Mouse (Mus musculus): ENCODE data around the gene Ctnnal1. TPM values are rescaled to one million over a fixed set of nuclear protein-coding genes. Genes with fewer than 3 reads are reported as not detected.

Gene Ctnnal1
- total and polyA plus RNA-seq, 3 experiments, result 3.7 to 16.6 (median 6.2) TPM

GRCm38 (mm10) chr4:56867761-56868160 lies 2.8 kb upstream of the Ctnnal1 start:
- Histone ChIP-seq H3K9me3 (replicated peaks) (no peaks in the 10 kb centered on the region), H3K27me3 (ENCODE audit: insufficient read depth, low read length) (no peaks in the 10 kb centered on the region), H3K36me3 (replicated peaks) (peaks cover 31% of the 10 kb centered on the region), H3K4me3 (ENCODE audit: low read depth, low read length) (no peak overlapping the region), H3K4me1 (ENCODE audit: insufficient read depth, low read depth, low read length) (peaks cover 25% of the 10 kb centered on the region)
- ATAC-seq (ENCODE audit: extremely low read depth, insufficient number of reproducible peaks, low FRiP score, poor library complexity, severe bottlenecking), result no peak
- DNase-seq (ENCODE audit: low spot score), result no peak
- TF ChIP-seq TAL1 (conservative IDR thresholded peaks at IDR 0.05; ENCODE audit: low read depth, low read length), result no peak
- no peak for TF ChIP-seq POLR2AphosphoS5 (IDR thresholded peaks at IDR 0.05; ENCODE audit: insufficient replicate concordance, low read depth, low read length)
- TF ChIP-seq GATA1 (IDR thresholded peaks at IDR 0.05; ENCODE audit: borderline replicate concordance, low read length), result no peak
- TF ChIP-seq CTCF (IDR thresholded peaks at IDR 0.05; ENCODE audit: low read depth, low read length), result no peak
- no peak for TF ChIP-seq GATA2 (IDR thresholded peaks at IDR 0.05; ENCODE audit: borderline replicate concordance, low read depth, low read length)

- peaks cover 34% of the 10 kb centered on the region for H3K4me1 ChIP-seq (ENCODE audit: insufficient read depth, low read depth, low read length)
- H3K4me3 ChIP-seq (ENCODE audit: low read depth, low read length), result no peak overlapping the region
- DNase-seq (ENCODE audit: low spot score), result no peak
- TF ChIP-seq GATA1 (IDR thresholded peaks at IDR 0.05; ENCODE audit: borderline replicate concordance, low read length) (no peak), CTCF (IDR thresholded peaks at IDR 0.05; ENCODE audit: low read depth, low read length) (no peak), GATA2 (IDR thresholded peaks at IDR 0.05; ENCODE audit: borderline replicate concordance, low read depth, low read length) (no peak), TAL1 (conservative IDR thresholded peaks at IDR 0.05; ENCODE audit: low read depth, low read length) (no peak), POLR2AphosphoS5 (IDR thresholded peaks at IDR 0.05; ENCODE audit: insufficient replicate concordance, low read depth, low read length) (no peak)
- ATAC-seq (ENCODE audit: extremely low read depth, insufficient number of reproducible peaks, low FRiP score, poor library complexity, severe bottlenecking), result no peak
- H3K36me3 ChIP-seq (replicated peaks), result peaks cover 23% of the 10 kb centered on the region
- no peaks in the 10 kb centered on the region for H3K9me3 ChIP-seq (replicated peaks)
- H3K27me3 ChIP-seq (ENCODE audit: insufficient read depth, low read length), result no peaks in the 10 kb centered on the region
Measured at GRCm38 (mm10) chr4:56865971-56866370, 983 bp upstream of the Ctnnal1 start.

- DNase-seq (ENCODE audit: low spot score) (peak; percentile 16), ATAC-seq (ENCODE audit: extremely low read depth, insufficient number of reproducible peaks, low FRiP score, poor library complexity, severe bottlenecking) (no peak)
- peaks cover 20% of the 10 kb centered on the region for H3K36me3 ChIP-seq (replicated peaks)
- H3K9me3 ChIP-seq (replicated peaks), result no peaks in the 10 kb centered on the region
- H3K4me3 ChIP-seq (ENCODE audit: low read depth, low read length), result peak overlapping the region; percentile 78
- no peaks in the 10 kb centered on the region for H3K27me3 ChIP-seq (ENCODE audit: insufficient read depth, low read length)
- peaks cover 38% of the 10 kb centered on the region for H3K4me1 ChIP-seq (ENCODE audit: insufficient read depth, low read depth, low read length)
- TF ChIP-seq GATA2 (IDR thresholded peaks at IDR 0.05; ENCODE audit: borderline replicate concordance, low read depth, low read length), result no peak
- TF ChIP-seq GATA1 (IDR thresholded peaks at IDR 0.05; ENCODE audit: borderline replicate concordance, low read length), result no peak
- no peak for TF ChIP-seq POLR2AphosphoS5 (IDR thresholded peaks at IDR 0.05; ENCODE audit: insufficient replicate concordance, low read depth, low read length)
- TF ChIP-seq CTCF (IDR thresholded peaks at IDR 0.05; ENCODE audit: low read depth, low read length), result no peak
- TF ChIP-seq TAL1 (conservative IDR thresholded peaks at IDR 0.05; ENCODE audit: low read depth, low read length), result no peak
Measured at GRCm38 (mm10) chr4:56864417-56865001, 479 bp downstream of the Ctnnal1 start.

- peaks cover 17% of the 10 kb centered on the region for H3K36me3 ChIP-seq (replicated peaks)
- ATAC-seq (ENCODE audit: extremely low read depth, insufficient number of reproducible peaks, low FRiP score, poor library complexity, severe bottlenecking), result no peak
- H3K4me1 ChIP-seq (ENCODE audit: insufficient read depth, low read depth, low read length), result peaks cover 38% of the 10 kb centered on the region
- H3K4me3 ChIP-seq (ENCODE audit: low read depth, low read length), result peak overlapping the region; percentile 78
- DNase-seq (ENCODE audit: low spot score), result no peak
- TF ChIP-seq GATA1 (IDR thresholded peaks at IDR 0.05; ENCODE audit: borderline replicate concordance, low read length), result no peak
- TF ChIP-seq POLR2AphosphoS5 (IDR thresholded peaks at IDR 0.05; ENCODE audit: insufficient replicate concordance, low read depth, low read length), result no peak
- TF ChIP-seq TAL1 (conservative IDR thresholded peaks at IDR 0.05; ENCODE audit: low read depth, low read length), result no peak
- no peak for TF ChIP-seq CTCF (IDR thresholded peaks at IDR 0.05; ENCODE audit: low read depth, low read length)
- TF ChIP-seq GATA2 (IDR thresholded peaks at IDR 0.05; ENCODE audit: borderline replicate concordance, low read depth, low read length), result no peak
- no peaks in the 10 kb centered on the region for H3K9me3 ChIP-seq (replicated peaks)
- H3K27me3 ChIP-seq (ENCODE audit: insufficient read depth, low read length), result no peaks in the 10 kb centered on the region
Measured at GRCm38 (mm10) chr4:56864016-56864415, 972 bp downstream of the Ctnnal1 start.

GRCm38 (mm10) chr4:56861551-56861950 lies 3.4 kb downstream of the Ctnnal1 start:
- no peak for TF ChIP-seq GATA2 (IDR thresholded peaks at IDR 0.05; ENCODE audit: borderline replicate concordance, low read depth, low read length)
- TF ChIP-seq TAL1 (conservative IDR thresholded peaks at IDR 0.05; ENCODE audit: low read depth, low read length), result peak; percentile 84
- no peak for TF ChIP-seq POLR2AphosphoS5 (IDR thresholded peaks at IDR 0.05; ENCODE audit: insufficient replicate concordance, low read depth, low read length)
- peaks cover 2% of the 10 kb centered on the region for H3K36me3 ChIP-seq (replicated peaks)
- H3K4me1 ChIP-seq (ENCODE audit: insufficient read depth, low read depth, low read length), result peaks cover 41% of the 10 kb centered on the region
- ATAC-seq (ENCODE audit: extremely low read depth, insufficient number of reproducible peaks, low FRiP score, poor library complexity, severe bottlenecking) (peak; percentile 74), DNase-seq (ENCODE audit: low spot score) (no peak)
- no peaks in the 10 kb centered on the region for H3K27me3 ChIP-seq (ENCODE audit: insufficient read depth, low read length)
- H3K4me3 ChIP-seq (ENCODE audit: low read depth, low read length), result no peak overlapping the region
- H3K9me3 ChIP-seq (replicated peaks), result no peaks in the 10 kb centered on the region

GRCm38 (mm10) chr4:56858733-56859132 lies 6.3 kb downstream of the Ctnnal1 start:
- H3K4me1 ChIP-seq (ENCODE audit: insufficient read depth, low read depth, low read length), result peaks cover 29% of the 10 kb centered on the region
- TF ChIP-seq TAL1 (conservative IDR thresholded peaks at IDR 0.05; ENCODE audit: low read depth, low read length), result no peak
- no peak for TF ChIP-seq GATA2 (IDR thresholded peaks at IDR 0.05; ENCODE audit: borderline replicate concordance, low read depth, low read length)
- TF ChIP-seq POLR2AphosphoS5 (IDR thresholded peaks at IDR 0.05; ENCODE audit: insufficient replicate concordance, low read depth, low read length), result no peak
- no peak for TF ChIP-seq GATA1 (IDR thresholded peaks at IDR 0.05; ENCODE audit: borderline replicate concordance, low read length)
- no peak for TF ChIP-seq CTCF (IDR thresholded peaks at IDR 0.05; ENCODE audit: low read depth, low read length)
- no peaks in the 10 kb centered on the region for H3K9me3 ChIP-seq (replicated peaks)
- ATAC-seq (ENCODE audit: extremely low read depth, insufficient number of reproducible peaks, low FRiP score, poor library complexity, severe bottlenecking) (no peak), DNase-seq (ENCODE audit: low spot score) (no peak)
- H3K4me3 ChIP-seq (ENCODE audit: low read depth, low read length), result no peak overlapping the region
- no peaks in the 10 kb centered on the region for H3K36me3 ChIP-seq (replicated peaks)
- 0 out of 2 replicates have a peak, but pooled peaks cover 3% of the 10 kb centered on the region for H3K27me3 ChIP-seq (ENCODE audit: insufficient read depth, low read length)
